Mouse (Mus musculus) MEL (cell line): ENCODE data around the gene Hadhb. TPM values are rescaled to one million over a fixed set of nuclear protein-coding genes. Genes with fewer than 3 reads are reported as not detected.

Experiments used
- DNase-seq: peaks from one replicate; pipeline ENCODE4 v3.0.0; 2011; ENCODE audit warnings: low read depth, low spot score
- H3K27ac ChIP-seq: 2 replicates; pipeline ENCODE4 v1.5.1; 2012; ENCODE audit warnings: low read depth, mild to moderate bottlenecking, control low read depth, low read length, moderate library complexity; ENCODE audit not compliant: control insufficient read depth
- H3K27me3 ChIP-seq, 2 experiments: fragments of 150-350 bp in 1 of 2; sonication (generic) in 1 of 2; 2 replicates each; pipeline ENCODE4 v1.6.1; 2012; ENCODE audit warnings: low read length in 2 of 2, mild to moderate bottlenecking in 2 of 2, improper control_type of control experiment in 1 of 2, moderate library complexity in 1 of 2; ENCODE audit not compliant: insufficient read depth in 2 of 2, control insufficient read depth in 1 of 2
- H3K36me3 ChIP-seq, 2 experiments: 2 replicates each; pipeline ENCODE4 v1.6.1; 2012 to 2014; ENCODE audit warnings: low read length in 2 of 2, improper control_type of control experiment in 1 of 2, inconsistent platforms in 1 of 2, mild to moderate bottlenecking in 1 of 2; ENCODE audit not compliant: insufficient read depth in 2 of 2, control insufficient read depth in 1 of 2
- H3K4me1 ChIP-seq, 2 experiments: fragments of 150-350 bp in 1 of 2; sonication (generic) in 1 of 2; 2 replicates each; pipeline ENCODE4 v1.6.1; 2012; ENCODE audit warnings: low read length in 2 of 2, improper control_type of control experiment in 1 of 2, mild to moderate bottlenecking in 1 of 2; ENCODE audit not compliant: insufficient read depth in 2 of 2, control insufficient read depth in 1 of 2
- H3K4me3 ChIP-seq, 2 experiments: fragments of 150-350 bp in 1 of 2; sonication (generic) in 1 of 2; 2 replicates each; pipeline ENCODE4 v1.5.1; 2012; ENCODE audit warnings: low read depth in 2 of 2, low read length in 2 of 2, mild to moderate bottlenecking in 2 of 2, moderate library complexity in 2 of 2, control low read depth in 1 of 2, improper control_type of control experiment in 1 of 2; ENCODE audit not compliant: control insufficient read depth in 1 of 2, insufficient read depth in 1 of 2
- H3K79me2 ChIP-seq: 2 replicates; pipeline ENCODE4 v1.6.1; 2012; ENCODE audit warnings: mild to moderate bottlenecking, low read length, moderate library complexity; ENCODE audit not compliant: control insufficient read depth, poor library complexity, insufficient read depth
- H3K9ac ChIP-seq: 2 replicates; pipeline ENCODE4 v1.6.1; 2012; ENCODE audit warnings: low read depth, mild to moderate bottlenecking, control low read depth, low read length, moderate library complexity; ENCODE audit not compliant: control insufficient read depth, poor library complexity, severe bottlenecking
- H3K9me3 ChIP-seq: fragments of 150-350 bp; sonication (generic); replicated peaks from 2 replicates; pipeline ENCODE4 v1.6.1; 2012; ENCODE audit warnings: mild to moderate bottlenecking, low read length, improper control_type of control experiment, moderate library complexity; ENCODE audit not compliant: insufficient read depth
- BHLHE40 ChIP-seq: IDR thresholded peaks from 2 replicates; pipeline ENCODE4 v1.6.1; 2012; ENCODE audit warnings: low read depth, mild to moderate bottlenecking, inconsistent platforms, low read length, improper control_type of control experiment, borderline replicate concordance
- ELF1 ChIP-seq: IDR thresholded peaks from 2 replicates; pipeline ENCODE4 v1.6.1; 2014; ENCODE audit warnings: low read depth, mild to moderate bottlenecking, inconsistent platforms, low read length, improper control_type of control experiment, moderate library complexity
- EP300 ChIP-seq, 2 experiments: IDR thresholded peaks; 2 replicates each; pipeline ENCODE4 v1.6.1; 2011; ENCODE audit warnings: improper control_type of control experiment in 2 of 2, low read length in 2 of 2, low read depth in 1 of 2, mild to moderate bottlenecking in 1 of 2
- ETS1 ChIP-seq: IDR thresholded peaks from 2 replicates; pipeline ENCODE4 v1.6.1; 2012; ENCODE audit warnings: low read depth, mild to moderate bottlenecking, inconsistent platforms, low read length, improper control_type of control experiment, moderate library complexity
- GABPA ChIP-seq: IDR thresholded peaks from 2 replicates; pipeline ENCODE4 v1.6.1; 2012; ENCODE audit warnings: low read depth, mild to moderate bottlenecking, inconsistent platforms, low read length, improper control_type of control experiment, moderate library complexity
- HCFC1 ChIP-seq: IDR thresholded peaks from 2 replicates; pipeline ENCODE4 v1.6.1; 2012; ENCODE audit warnings: low read depth, mild to moderate bottlenecking, inconsistent platforms, low read length, improper control_type of control experiment, moderate library complexity
- JUND ChIP-seq: IDR thresholded peaks from 2 replicates; pipeline ENCODE4 v1.6.1; 2011; ENCODE audit warnings: low read depth, mild to moderate bottlenecking, improper control_type of control experiment, low read length
- KAT2A ChIP-seq: conservative IDR thresholded peaks from 2 replicates; pipeline ENCODE4 v1.6.1; 2012; ENCODE audit warnings: low read depth, low read length, improper control_type of control experiment, inconsistent platforms
- MAFK ChIP-seq: IDR thresholded peaks from 2 replicates; pipeline ENCODE4 v1.6.1; 2011; ENCODE audit warnings: low read depth, mild to moderate bottlenecking, low read length, improper control_type of control experiment, borderline replicate concordance
- MXI1 ChIP-seq: IDR thresholded peaks from 2 replicates; pipeline ENCODE4 v1.6.1; 2011; ENCODE audit warnings: mild to moderate bottlenecking, low read depth, low read length, improper control_type of control experiment
- MYB ChIP-seq: IDR thresholded peaks from 2 replicates; pipeline ENCODE4 v1.6.1; 2011; ENCODE audit warnings: mild to moderate bottlenecking, low read depth, low read length, improper control_type of control experiment
- NELFE ChIP-seq: IDR thresholded peaks from 2 replicates; pipeline ENCODE4 v1.6.1; 2011; ENCODE audit warnings: low read depth, low read length, improper control_type of control experiment
- POLR2AphosphoS2 ChIP-seq: IDR thresholded peaks from 2 replicates; pipeline ENCODE4 v1.6.1; 2011; ENCODE audit warnings: low read length, improper control_type of control experiment
- POLR2AphosphoS5 ChIP-seq: IDR thresholded peaks from 2 replicates; pipeline ENCODE4 v1.6.1; 2012; ENCODE audit warnings: low read depth, borderline replicate concordance, mild to moderate bottlenecking, inconsistent platforms, low read length, moderate library complexity, mixed read lengths
- RCOR1 ChIP-seq: IDR thresholded peaks from 2 replicates; pipeline ENCODE4 v1.6.1; 2012; ENCODE audit warnings: low read depth, mild to moderate bottlenecking, inconsistent platforms, low read length, improper control_type of control experiment
- SIN3A ChIP-seq: IDR thresholded peaks from 2 replicates; pipeline ENCODE4 v1.6.1; 2012; ENCODE audit warnings: low read length, improper control_type of control experiment, inconsistent platforms
- SMC3 ChIP-seq: IDR thresholded peaks from 2 replicates; pipeline ENCODE4 v1.6.1; 2011; ENCODE audit warnings: low read depth, low read length, improper control_type of control experiment
- TAL1 ChIP-seq: IDR thresholded peaks from 2 replicates; pipeline ENCODE4 v1.6.1; 2012; ENCODE audit warnings: mild to moderate bottlenecking, inconsistent platforms, low read length, moderate library complexity, mixed read lengths
- TBP ChIP-seq: IDR thresholded peaks from 2 replicates; pipeline ENCODE4 v1.8.0; 2011; ENCODE audit warnings: low read depth, low read length, improper control_type of control experiment
- TCF12 ChIP-seq: IDR thresholded peaks from 2 replicates; pipeline ENCODE4 v1.6.1; 2014; ENCODE audit warnings: low read depth, mild to moderate bottlenecking, inconsistent platforms, low read length, improper control_type of control experiment, moderate library complexity
- UBTF ChIP-seq: IDR thresholded peaks from 2 replicates; pipeline ENCODE4 v1.6.1; 2012; ENCODE audit warnings: low read depth, mild to moderate bottlenecking, inconsistent platforms, low read length, improper control_type of control experiment, moderate library complexity, borderline replicate concordance; ENCODE audit not compliant: insufficient read depth
- USF2 ChIP-seq, 2 experiments: IDR thresholded peaks; 2 replicates each; pipeline ENCODE4 v1.6.1; 2011 to 2012; ENCODE audit warnings: improper control_type of control experiment in 2 of 2, low read length in 2 of 2, borderline replicate concordance in 1 of 2, inconsistent platforms in 1 of 2, low read depth in 1 of 2, mild to moderate bottlenecking in 1 of 2; ENCODE audit not compliant: insufficient read depth in 1 of 2
- ZC3H11A ChIP-seq: IDR thresholded peaks from 2 replicates; pipeline ENCODE4 v1.6.1; 2012; ENCODE audit warnings: low read depth, mild to moderate bottlenecking, inconsistent platforms, low read length, improper control_type of control experiment
- ZKSCAN1 ChIP-seq: IDR thresholded peaks from 2 replicates; pipeline ENCODE4 v1.6.1; 2012; ENCODE audit warnings: low read depth, mild to moderate bottlenecking, inconsistent platforms, low read length, improper control_type of control experiment, moderate library complexity
- ZMIZ1 ChIP-seq: IDR thresholded peaks from 2 replicates; pipeline ENCODE4 v1.6.1; 2012; ENCODE audit warnings: low read depth, mild to moderate bottlenecking, inconsistent platforms, low read length, improper control_type of control experiment, moderate library complexity
- polyA plus RNA-seq, 2 experiments: library from polyadenylated mRNA; stranded (reverse) in 1 of 2; unstranded in 1 of 2; fragments of >175 nt in 1 of 2; fragments of >200 nt in 1 of 2; gene quantifications; 2 replicates each; pipeline versions ENCODE4 v1.2.1 to v1.2.4; 2012; ENCODE audit warnings: low replicate concordance in 2 of 2, low read depth in 1 of 2; ENCODE audit not compliant: insufficient read length in 2 of 2, insufficient read depth in 1 of 2, missing spikeins in 1 of 2
- total RNA-seq: library from RNA; depleted of rRNA; stranded (reverse); fragments of 300-350 nt; gene quantifications from 2 replicates; pipeline ENCODE4 v1.2.3, GENCODE M21; 2012

Gene Hadhb
- total and polyA plus RNA-seq, 3 experiments = 33.0 to 162 (median 161) TPM

DNA sequence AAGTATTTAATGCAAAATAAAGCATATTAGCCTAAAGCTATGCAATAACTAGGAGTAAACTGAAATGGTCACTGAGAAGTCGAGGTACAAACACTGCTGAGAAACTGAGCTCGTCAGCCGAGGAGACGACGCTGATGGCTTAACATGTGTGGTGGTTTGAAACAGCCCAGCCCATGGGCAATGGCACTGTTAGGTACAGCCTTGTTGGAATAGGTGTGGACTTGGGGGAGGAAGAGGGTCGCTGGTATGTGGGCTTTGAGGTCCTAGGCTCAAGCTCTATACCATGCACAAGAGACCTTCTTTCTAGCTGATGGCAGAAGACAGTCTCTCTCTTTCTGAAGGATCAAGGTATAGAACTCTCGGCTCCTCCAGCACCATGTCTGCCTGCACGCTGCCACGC lies 17.8 kb upstream of the Hadhb start:
- H3K36me3 ChIP-seq = peaks cover 0 to 45% of the 10 kb centered on the region in 2 experiments; a peak in 2 of 4 replicates
- H3K27me3 ChIP-seq = no peaks in the 10 kb centered on the region
- no peak overlapping the region for H3K27ac ChIP-seq
- no peaks in the 10 kb centered on the region for H3K9me3 ChIP-seq
- H3K4me3 ChIP-seq = no peak overlapping the region
- H3K9ac ChIP-seq = no peak overlapping the region
- TF ChIP-seq POLR2AphosphoS2 (no peak), ZMIZ1 (no peak), TAL1 (no peak), USF2 (IDR thresholded peaks at IDR 0.05; ENCODE audit: borderline replicate concordance in 1 of 2, insufficient read depth in 1 of 2, low read depth in 1 of 2, low read length in 2 of 2) (no peak), MXI1 (no peak), BHLHE40 (no peak), ZC3H11A (no peak), JUND (no peak), POLR2AphosphoS5 (no peak), NELFE (no peak), UBTF (no peak), MYB (no peak), RCOR1 (no peak), ZKSCAN1 (no peak), ELF1 (no peak), TBP (no peak), HCFC1 (no peak)
- H3K79me2 ChIP-seq = no peaks in the 10 kb centered on the region
- no peak for DNase-seq
- no peaks in the 10 kb centered on the region for H3K4me1 ChIP-seq

DNA sequence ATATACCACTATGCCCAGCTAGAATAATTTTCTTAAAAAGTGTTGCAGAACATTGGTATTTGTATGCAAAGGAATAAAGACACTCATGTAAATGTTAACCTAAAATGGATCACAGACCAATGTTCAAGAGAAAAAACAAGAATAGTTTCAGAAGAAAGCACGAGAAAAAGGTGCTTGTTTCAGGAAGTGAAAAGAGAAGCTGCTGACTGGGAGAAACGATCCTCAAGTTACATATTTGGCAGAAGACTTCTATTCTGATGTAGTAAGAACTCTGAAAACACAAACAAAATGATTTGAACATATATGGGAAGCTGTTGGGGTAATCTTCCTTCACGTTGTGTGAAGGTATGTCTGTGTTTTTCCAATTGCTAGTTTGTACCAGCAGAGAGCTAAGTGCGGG lies 16.9 kb upstream of the Hadhb start:
- Histone ChIP-seq H3K36me3 (peaks cover 0 to 39% of the 10 kb centered on the region in 2 experiments; a peak in 2 of 4 replicates), H3K9me3 (no peaks in the 10 kb centered on the region), H3K27me3 (no peaks in the 10 kb centered on the region), H3K79me2 (no peaks in the 10 kb centered on the region), H3K9ac (no peak overlapping the region), H3K27ac (no peak overlapping the region), H3K4me1 (no peaks in the 10 kb centered on the region), H3K4me3 (no peak overlapping the region)
- no peak for TF ChIP-seq ETS1
- no peak for TF ChIP-seq TBP
- TF ChIP-seq ZKSCAN1 = no peak
- TF ChIP-seq USF2 (IDR thresholded peaks at IDR 0.05; ENCODE audit: borderline replicate concordance in 1 of 2, insufficient read depth in 1 of 2, low read depth in 1 of 2, low read length in 2 of 2) = no peak
- no peak for TF ChIP-seq KAT2A
- no peak for TF ChIP-seq GABPA
- TF ChIP-seq UBTF = no peak
- TF ChIP-seq POLR2AphosphoS5 = no peak
- TF ChIP-seq MAFK = no peak
- no peak for TF ChIP-seq TCF12
- no peak for TF ChIP-seq SIN3A
- no peak for TF ChIP-seq RCOR1
- no peak for TF ChIP-seq JUND
- no peak for TF ChIP-seq SMC3
- TF ChIP-seq EP300 (IDR thresholded peaks at IDR 0.05; ENCODE audit: low read depth in 1 of 2, low read length in 2 of 2) = no peak
- DNase-seq = no peak
